Comparison of ENCODE assay signal across 27 mouse cellular contexts in genomic region chr13:112075847-112076479, GRCm38 (mm10).
DNase-seq lines count a peak whose midpoint lies in the region; ATAC-seq and TF ChIP-seq lines count a peak whose summit lies in the region.
"Had no signal": no experiment of that assay in that cellular context is flagged by ENCODE, and none has a peak within 500 bp of the region (broad histone marks: within the 10 kb centered on the region; RNA-seq: fewer than 3 reads in every experiment).

No protein-coding gene starts in this region.

- no peak for TF ChIP-seq EP300 in stomach, postnatal 0 days (optimal IDR thresholded peaks at IDR 0.05)

- H3K79me2 ChIP-seq in liver, adult 2 months (ENCODE audit: control insufficient read depth, insufficient read depth, low read length): no peaks in the 10 kb centered on the region

- 60% methylated on average over 5 of the region's 5 CpGs for WGBS in liver, adult 2 months
- 67% methylated on average over 5 of the region's 5 CpGs for WGBS in liver, embryonic 11.5 days
- WGBS in kidney, postnatal 0 days: 47% methylated on average over 5 of the region's 5 CpGs
- 53% methylated on average over 5 of the region's 5 CpGs for WGBS in stomach, postnatal 0 days
- 57% methylated on average over 5 of the region's 5 CpGs for WGBS in midbrain, postnatal 0 days

- peaks cover 12% of the 10 kb centered on the region for H3K4me1 ChIP-seq in liver, adult 2 months (ENCODE audit: control insufficient read depth, insufficient read depth, low read length)
- H3K4me1 ChIP-seq in liver, embryonic 11.5 days (replicated peaks; ENCODE audit: control insufficient read depth, insufficient read depth, low read length): peaks cover 5% of the 10 kb centered on the region; the same call in 1 of the 2 replicates
- peaks cover 4% of the 10 kb centered on the region; the same call in 1 of the 2 replicates for H3K4me1 ChIP-seq in kidney, postnatal 0 days (replicated peaks; ENCODE audit: insufficient read depth, low read length)
- no peaks in the 10 kb centered on the region for H3K4me1 ChIP-seq in stomach, postnatal 0 days (replicated peaks; ENCODE audit: control insufficient read depth, insufficient read depth)
- no peaks in the 10 kb centered on the region for H3K4me1 ChIP-seq in midbrain, postnatal 0 days (ENCODE audit: insufficient read depth, low read length)
- H3K4me1 ChIP-seq: embryonic facial prominence, embryonic 13.5 days; heart, embryonic 15.5 days; midbrain, embryonic 13.5 days; neural tube, embryonic 13.5 days had no signal

- H3K4me2 ChIP-seq in liver, embryonic 11.5 days: no peak overlapping the region
- no peak overlapping the region for H3K4me2 ChIP-seq in kidney, postnatal 0 days (ENCODE audit: low read length)
- H3K4me2 ChIP-seq in stomach, postnatal 0 days (replicated peaks; ENCODE audit: low read depth): no peak overlapping the region
- H3K4me2 ChIP-seq in midbrain, postnatal 0 days (ENCODE audit: low read depth, low read length, poor library complexity, severe bottlenecking): no peak overlapping the region
- H3K4me2 ChIP-seq: embryonic facial prominence, embryonic 13.5 days; heart, embryonic 15.5 days; hindbrain, embryonic 14.5 days; lung, embryonic 14.5 days; midbrain, embryonic 13.5 days; neural tube, embryonic 13.5 days had no signal

- peak; percentile 23 for DNase-seq in liver, adult 2 months (ENCODE audit: extremely low read depth, low read depth, low spot score)
- DNase-seq in liver, embryonic 11.5 days (ENCODE audit: low spot score): no peak
- peak; percentile 11 for DNase-seq in ZHBTc4 (ENCODE audit: low read depth, low spot score)
- DNase-seq in kidney, postnatal 0 days (ENCODE audit: low spot score): no peak
- DNase-seq in stomach, postnatal 0 days (ENCODE audit: low spot score): no peak
- DNase-seq in midbrain, postnatal 0 days (ENCODE audit: low spot score): no peak
- DNase-seq: adrenal gland, postnatal 10 days; B cell, adult 2 months; cerebellum, adult 2 months; cerebellum, postnatal 25 days; embryo, embryonic 11 days; heart, postnatal 4 days; lung, embryonic 14.5 days; lung, postnatal 36 days; right cerebral cortex, postnatal 4 days; thymus, postnatal 25 days had no signal

- no peaks in the 10 kb centered on the region for H3K36me3 ChIP-seq in liver, adult 2 months (ENCODE audit: control insufficient read depth, insufficient read depth, low read length)
- no peaks in the 10 kb centered on the region for H3K36me3 ChIP-seq in liver, embryonic 11.5 days (ENCODE audit: control insufficient read depth, insufficient read depth, low read length)
- H3K36me3 ChIP-seq in kidney, postnatal 0 days (ENCODE audit: insufficient read depth, low read length): no peaks in the 10 kb centered on the region
- H3K36me3 ChIP-seq in stomach, postnatal 0 days (ENCODE audit: control insufficient read depth, insufficient read depth, low read length): no peaks in the 10 kb centered on the region
- no peaks in the 10 kb centered on the region for H3K36me3 ChIP-seq in midbrain, postnatal 0 days (ENCODE audit: insufficient read depth, low read length)
- H3K36me3 ChIP-seq: embryonic facial prominence, embryonic 13.5 days; heart, embryonic 15.5 days; midbrain, embryonic 13.5 days; neural tube, embryonic 13.5 days had no signal

- no peak for TF ChIP-seq CTCF in liver, adult 2 months (IDR thresholded peaks at IDR 0.05; ENCODE audit: low read depth, low read length)
- TF ChIP-seq CTCF in kidney, postnatal 0 days (IDR thresholded peaks at IDR 0.05; ENCODE audit: low read depth): no peak
- TF ChIP-seq CTCF in stomach, postnatal 0 days (IDR thresholded peaks at IDR 0.05; ENCODE audit: low read depth): no peak
- no peak for TF ChIP-seq CTCF in midbrain, postnatal 0 days (IDR thresholded peaks at IDR 0.05)

- no peak for TF ChIP-seq POLR2A in liver, adult 2 months (IDR thresholded peaks at IDR 0.05; ENCODE audit: extremely low read depth, insufficient read depth, low read length)

- H3K9me3 ChIP-seq in liver, embryonic 11.5 days (ENCODE audit: control insufficient read depth, low read length): no peaks in the 10 kb centered on the region
- no peaks in the 10 kb centered on the region for H3K9me3 ChIP-seq in kidney, postnatal 0 days (replicated peaks; ENCODE audit: low read length)
- no peaks in the 10 kb centered on the region for H3K9me3 ChIP-seq in stomach, postnatal 0 days (ENCODE audit: control insufficient read depth, low read length)
- H3K9me3 ChIP-seq in midbrain, postnatal 0 days (ENCODE audit: low read length): no peaks in the 10 kb centered on the region
- H3K9me3 ChIP-seq: embryonic facial prominence, embryonic 13.5 days; heart, embryonic 15.5 days; midbrain, embryonic 13.5 days; neural tube, embryonic 13.5 days had no signal

- no peak for ATAC-seq in liver, embryonic 11.5 days (replicated peaks; ENCODE audit: low FRiP score)
- ATAC-seq in kidney, postnatal 0 days (replicated peaks; ENCODE audit: low FRiP score, low read depth): peak; percentile 47; the same call in 1 of the 2 replicates
- peak; percentile 87 for ATAC-seq in monocyte, adult 5-6 weeks (replicated peaks; ENCODE audit: insufficient number of reproducible peaks, low FRiP score, low TSS enrichment, poor library complexity, severe bottlenecking)
- ATAC-seq in stomach, postnatal 0 days (ENCODE audit: low FRiP score, low TSS enrichment): no peak
- ATAC-seq in midbrain, postnatal 0 days (ENCODE audit: low FRiP score): no peak
- ATAC-seq in erythroblast, adult 5-6 weeks (replicated peaks; ENCODE audit: low FRiP score, poor library complexity, severe bottlenecking): no peak
- ATAC-seq: forebrain, embryonic 14.5 days; inflammation-experienced regulatory T-cells, adult 6 months; midbrain, embryonic 13.5 days had no signal

- no peaks in the 10 kb centered on the region for H3K27me3 ChIP-seq in liver, adult 2 months (ENCODE audit: control insufficient read depth, insufficient read depth, low read length)
- H3K27me3 ChIP-seq in liver, embryonic 11.5 days (replicated peaks; ENCODE audit: control insufficient read depth, insufficient read depth, low read length): no peaks in the 10 kb centered on the region
- H3K27me3 ChIP-seq in kidney, postnatal 0 days (ENCODE audit: insufficient read depth, low read length): no peaks in the 10 kb centered on the region
- H3K27me3 ChIP-seq in stomach, postnatal 0 days (ENCODE audit: control insufficient read depth, insufficient read depth, low read length): no peaks in the 10 kb centered on the region
- H3K27me3 ChIP-seq in midbrain, postnatal 0 days (ENCODE audit: insufficient read depth, low read length): no peaks in the 10 kb centered on the region
- H3K27me3 ChIP-seq: embryonic facial prominence, embryonic 13.5 days; heart, embryonic 15.5 days; midbrain, embryonic 13.5 days; neural tube, embryonic 13.5 days had no signal

- H3K27ac ChIP-seq in liver, adult 2 months (replicated peaks; ENCODE audit: insufficient read depth, low read depth, low read length): no peak overlapping the region
- H3K27ac ChIP-seq in liver, embryonic 11.5 days (ENCODE audit: low read depth, low read length): no peak overlapping the region
- H3K27ac ChIP-seq in kidney, postnatal 0 days: no peak overlapping the region
- no peak overlapping the region for H3K27ac ChIP-seq in stomach, postnatal 0 days (replicated peaks)
- no peak overlapping the region for H3K27ac ChIP-seq in midbrain, postnatal 0 days (ENCODE audit: low read depth, low read length)
- H3K27ac ChIP-seq: embryonic facial prominence, embryonic 13.5 days; heart, embryonic 15.5 days; hindbrain, embryonic 14.5 days; layer of hippocampus, adult 2 months; midbrain, embryonic 13.5 days; neural tube, embryonic 13.5 days had no signal

- no peak overlapping the region for H3K9ac ChIP-seq in liver, adult 2 months (ENCODE audit: low read depth, low read length)
- no peak overlapping the region for H3K9ac ChIP-seq in liver, embryonic 11.5 days (ENCODE audit: low read depth, low read length)
- H3K9ac ChIP-seq in kidney, postnatal 0 days (ENCODE audit: low read depth, low read length): no peak overlapping the region
- no peak overlapping the region for H3K9ac ChIP-seq in stomach, postnatal 0 days (ENCODE audit: low read length)
- H3K9ac ChIP-seq in midbrain, postnatal 0 days (replicated peaks; ENCODE audit: low read length, poor library complexity, severe bottlenecking): no peak overlapping the region
- H3K9ac ChIP-seq: embryonic facial prominence, embryonic 13.5 days; heart, embryonic 15.5 days; hindbrain, embryonic 14.5 days; lung, embryonic 14.5 days; midbrain, embryonic 13.5 days; neural tube, embryonic 13.5 days had no signal

- no peak overlapping the region for H3K4me3 ChIP-seq in liver, adult 2 months (ENCODE audit: insufficient read depth, low read depth, low read length)
- H3K4me3 ChIP-seq in liver, embryonic 11.5 days (ENCODE audit: low read depth, low read length): no peak overlapping the region
- H3K4me3 ChIP-seq in kidney, postnatal 0 days (replicated peaks; ENCODE audit: low read depth, low read length): no peak overlapping the region
- no peak overlapping the region for H3K4me3 ChIP-seq in stomach, postnatal 0 days (ENCODE audit: low read depth, low read length)
- H3K4me3 ChIP-seq in midbrain, postnatal 0 days (ENCODE audit: low read depth, low read length): no peak overlapping the region
- H3K4me3 ChIP-seq: embryonic facial prominence, embryonic 13.5 days; heart, embryonic 15.5 days; layer of hippocampus, adult 2 months; megakaryocyte, embryonic 14.5 days; midbrain, embryonic 13.5 days; neural tube, embryonic 13.5 days had no signal

Comparison
In these comparisons a context has a peak if more than half of its experiments do, and no peak if none do; other contexts are left out.
1. DNase-seq: peak in liver, adult 2 months (single experiment) and ZHBTc4 (single experiment); none in liver, embryonic 11.5 days (single experiment), kidney, postnatal 0 days (single experiment), stomach, postnatal 0 days (single experiment) and midbrain, postnatal 0 days (single experiment).
2. ATAC-seq: peak in kidney, postnatal 0 days (single experiment) and monocyte, adult 5-6 weeks (single experiment); none in liver, embryonic 11.5 days (single experiment), stomach, postnatal 0 days (single experiment), midbrain, postnatal 0 days (single experiment) and erythroblast, adult 5-6 weeks (single experiment).